Mouse (Mus musculus): ENCODE data around the gene Pced1b.

Pced1b gene

GRCm38 (mm10) chr15:97404483-97404882 lies 157.6 kb downstream of the Pced1b start:
- Histone ChIP-seq H3K4me3 (replicated peaks; ENCODE audit: low read length) (no peak overlapping the region), H3K4me1 (replicated peaks; ENCODE audit: low read depth, low read length) (peaks cover 42% of the 10 kb centered on the region), H3K36me3 (ENCODE audit: insufficient read depth, low read length) (no peaks in the 10 kb centered on the region), H3K27me3 (ENCODE audit: insufficient read depth, low read length) (no peaks in the 10 kb centered on the region), H3K9me3 (ENCODE audit: low read length) (no peaks in the 10 kb centered on the region)
- TF ChIP-seq POU5F1 (IDR thresholded peaks at IDR 0.05; ENCODE audit: borderline replicate concordance, low read length) (no peak), NANOG (IDR thresholded peaks at IDR 0.05; ENCODE audit: borderline replicate concordance, low read length) (no peak), CTCF (conservative IDR thresholded peaks at IDR 0.05; ENCODE audit: low read length) (no peak)

DNA sequence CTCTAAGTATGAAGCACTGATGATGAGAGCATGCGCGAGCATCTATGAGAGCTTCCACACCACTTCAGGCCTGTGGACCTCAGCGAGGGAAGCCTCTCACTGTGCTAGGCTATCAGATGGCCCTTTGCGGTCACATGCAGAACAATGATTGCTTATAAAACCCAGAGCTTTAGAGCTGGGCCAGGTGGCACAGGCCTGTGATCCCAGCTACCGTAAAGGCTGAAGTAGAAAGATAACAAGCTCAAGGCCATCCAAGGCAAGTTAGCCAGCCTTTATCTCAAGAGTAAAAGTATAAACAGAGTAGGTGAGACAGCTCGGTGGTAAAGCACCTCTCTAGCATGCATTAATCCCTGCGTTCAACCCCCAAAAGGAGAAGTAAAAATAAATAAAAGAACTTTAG lies 158.1 kb downstream of the Pced1b start:
- no peak overlapping the region for H3K4me3 ChIP-seq (replicated peaks; ENCODE audit: low read length)
- no peaks in the 10 kb centered on the region for H3K27me3 ChIP-seq (ENCODE audit: insufficient read depth, low read length)
- peaks cover 42% of the 10 kb centered on the region for H3K4me1 ChIP-seq (replicated peaks; ENCODE audit: low read depth, low read length)
- no peaks in the 10 kb centered on the region for H3K9me3 ChIP-seq (ENCODE audit: low read length)
- no peaks in the 10 kb centered on the region for H3K36me3 ChIP-seq (ENCODE audit: insufficient read depth, low read length)
- TF ChIP-seq POU5F1 (IDR thresholded peaks at IDR 0.05; ENCODE audit: borderline replicate concordance, low read length) (no peak), NANOG (IDR thresholded peaks at IDR 0.05; ENCODE audit: borderline replicate concordance, low read length) (no peak), CTCF (conservative IDR thresholded peaks at IDR 0.05; ENCODE audit: low read length) (no peak)

DNA sequence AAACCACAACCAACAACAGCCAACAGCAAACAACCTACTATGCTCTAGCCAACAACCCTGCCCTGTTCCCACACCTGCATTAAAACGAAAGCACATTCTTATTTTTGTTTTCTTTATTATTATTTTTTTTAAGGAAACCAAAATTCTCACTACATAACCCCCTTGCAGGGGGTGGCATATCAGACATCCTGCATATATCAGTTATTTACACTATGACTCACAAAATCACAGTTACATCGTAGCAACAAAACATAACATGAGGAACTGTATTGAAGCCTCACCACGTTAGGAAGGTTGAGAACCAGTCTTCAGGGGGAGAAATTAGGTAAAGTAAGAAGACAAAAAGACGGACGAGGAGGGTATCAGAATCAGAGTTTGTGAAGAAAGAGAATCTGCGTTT lies 159.2 kb downstream of the Pced1b start:
- no peak for TF ChIP-seq CTCF (conservative IDR thresholded peaks at IDR 0.05; ENCODE audit: low read length)
- TF ChIP-seq POU5F1 (IDR thresholded peaks at IDR 0.05; ENCODE audit: borderline replicate concordance, low read length) = no peak
- TF ChIP-seq NANOG (IDR thresholded peaks at IDR 0.05; ENCODE audit: borderline replicate concordance, low read length) = no peak
- Histone ChIP-seq H3K36me3 (ENCODE audit: insufficient read depth, low read length) (no peaks in the 10 kb centered on the region), H3K4me1 (replicated peaks; ENCODE audit: low read depth, low read length) (peaks cover 42% of the 10 kb centered on the region), H3K4me3 (replicated peaks; ENCODE audit: low read length) (no peak overlapping the region), H3K9me3 (ENCODE audit: low read length) (peaks cover 6% of the 10 kb centered on the region), H3K27me3 (ENCODE audit: insufficient read depth, low read length) (no peaks in the 10 kb centered on the region)

GRCm38 (mm10) chr15:97407496-97408454 lies 160.9 kb downstream of the Pced1b start:
- Histone ChIP-seq H3K36me3 (ENCODE audit: insufficient read depth, low read length) (no peaks in the 10 kb centered on the region), H3K9me3 (ENCODE audit: low read length) (peaks cover 21% of the 10 kb centered on the region), H3K27me3 (ENCODE audit: insufficient read depth, low read length) (no peaks in the 10 kb centered on the region), H3K4me1 (replicated peaks; ENCODE audit: low read depth, low read length) (peaks cover 33% of the 10 kb centered on the region), H3K4me3 (replicated peaks; ENCODE audit: low read length) (0 out of 2 replicates have a peak overlapping the region, but pooled peaks have one; percentile 23)
- TF ChIP-seq POU5F1 (IDR thresholded peaks at IDR 0.05; ENCODE audit: borderline replicate concordance, low read length) (no peak), NANOG (IDR thresholded peaks at IDR 0.05; ENCODE audit: borderline replicate concordance, low read length) (no peak), CTCF (conservative IDR thresholded peaks at IDR 0.05; ENCODE audit: low read length) (no peak)

DNA sequence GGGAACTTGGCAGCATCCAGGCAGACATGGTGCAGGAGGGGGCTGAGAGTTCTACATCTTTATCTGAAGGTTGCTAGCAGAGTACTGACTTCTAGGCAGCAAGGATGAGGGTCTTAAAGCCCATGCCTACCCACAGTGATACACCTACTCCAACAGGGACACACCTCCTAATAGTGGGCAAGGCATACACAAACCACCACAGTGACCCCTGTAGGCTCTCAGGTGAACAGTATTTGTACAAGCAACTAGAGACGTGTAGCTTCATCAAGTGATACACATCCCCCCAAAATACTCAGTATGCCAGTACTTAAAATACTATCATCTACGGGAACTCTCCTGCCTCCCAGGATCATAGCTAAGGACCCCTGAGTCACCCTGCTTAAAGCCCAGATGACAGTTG lies 164.2 kb downstream of the Pced1b start:
- H3K36me3 ChIP-seq (ENCODE audit: insufficient read depth, low read length) = no peaks in the 10 kb centered on the region
- peaks cover 27% of the 10 kb centered on the region for H3K4me1 ChIP-seq (replicated peaks; ENCODE audit: low read depth, low read length)
- no peak for TF ChIP-seq POU5F1 (IDR thresholded peaks at IDR 0.05; ENCODE audit: borderline replicate concordance, low read length)
- TF ChIP-seq CTCF (conservative IDR thresholded peaks at IDR 0.05; ENCODE audit: low read length) = no peak
- TF ChIP-seq NANOG (IDR thresholded peaks at IDR 0.05; ENCODE audit: borderline replicate concordance, low read length) = no peak

DNA sequence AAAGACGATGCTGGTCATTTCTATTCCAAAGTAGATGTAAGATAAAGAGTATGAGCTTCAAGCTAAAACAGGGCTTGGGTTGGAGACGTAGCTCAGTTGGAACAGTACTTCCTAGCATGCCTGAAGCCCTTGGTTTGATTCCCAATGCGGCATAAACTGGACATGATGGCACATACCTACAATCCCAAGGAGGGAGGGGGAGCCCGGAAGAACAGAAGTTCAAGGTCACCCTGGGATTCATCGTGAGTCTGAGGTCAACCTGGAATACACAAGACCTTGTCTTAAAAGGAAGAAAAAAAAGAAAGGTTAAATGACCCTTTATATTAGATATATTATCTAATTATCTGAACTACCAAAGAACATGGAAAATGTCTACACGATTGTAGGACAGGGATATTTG lies 164.8 kb downstream of the Pced1b start:
- no peak overlapping the region for H3K4me3 ChIP-seq (replicated peaks; ENCODE audit: low read length)
- peaks cover 28% of the 10 kb centered on the region for H3K9me3 ChIP-seq (ENCODE audit: low read length)
- peaks cover 28% of the 10 kb centered on the region for H3K4me1 ChIP-seq (replicated peaks; ENCODE audit: low read depth, low read length)
- no peaks in the 10 kb centered on the region for H3K36me3 ChIP-seq (ENCODE audit: insufficient read depth, low read length)
- TF ChIP-seq POU5F1 (IDR thresholded peaks at IDR 0.05; ENCODE audit: borderline replicate concordance, low read length) (no peak), NANOG (IDR thresholded peaks at IDR 0.05; ENCODE audit: borderline replicate concordance, low read length) (no peak), CTCF (conservative IDR thresholded peaks at IDR 0.05; ENCODE audit: low read length) (no peak)
- H3K27me3 ChIP-seq (ENCODE audit: insufficient read depth, low read length) = no peaks in the 10 kb centered on the region

More for the DNA sequence above, 164.2 kb downstream of the Pced1b start:
- Histone ChIP-seq H3K9me3 (ENCODE audit: low read length) (peaks cover 28% of the 10 kb centered on the region), H3K4me3 (replicated peaks; ENCODE audit: low read length) (no peak overlapping the region), H3K27me3 (ENCODE audit: insufficient read depth, low read length) (no peaks in the 10 kb centered on the region)

DNA sequence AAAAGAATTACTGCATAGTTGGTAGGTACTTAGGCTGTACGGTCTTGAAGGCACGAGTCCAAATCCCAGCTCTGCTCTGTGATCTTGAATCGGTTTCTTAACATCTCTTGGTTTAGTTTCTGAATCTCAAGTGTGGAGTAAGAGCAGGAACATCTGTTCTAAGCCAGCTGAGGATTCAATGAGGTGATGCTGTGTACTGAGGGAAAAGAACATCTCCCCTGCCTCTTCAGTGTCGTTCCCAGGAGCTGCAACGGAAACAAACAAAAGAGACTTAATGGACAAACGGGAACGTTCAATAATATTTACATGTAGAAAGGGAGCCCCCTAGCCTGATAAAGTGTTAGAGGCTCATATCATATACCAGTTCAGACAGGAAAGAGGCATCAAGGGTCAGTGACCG lies 165.4 kb downstream of the Pced1b start:
- H3K36me3 ChIP-seq (ENCODE audit: insufficient read depth, low read length) = no peaks in the 10 kb centered on the region
- H3K27me3 ChIP-seq (ENCODE audit: insufficient read depth, low read length) = no peaks in the 10 kb centered on the region
- no peak overlapping the region for H3K4me3 ChIP-seq (replicated peaks; ENCODE audit: low read length)
- peaks cover 28% of the 10 kb centered on the region for H3K9me3 ChIP-seq (ENCODE audit: low read length)
- TF ChIP-seq CTCF (conservative IDR thresholded peaks at IDR 0.05; ENCODE audit: low read length) = no peak
- TF ChIP-seq POU5F1 (IDR thresholded peaks at IDR 0.05; ENCODE audit: borderline replicate concordance, low read length) = no peak
- no peak for TF ChIP-seq NANOG (IDR thresholded peaks at IDR 0.05; ENCODE audit: borderline replicate concordance, low read length)
- peaks cover 24% of the 10 kb centered on the region for H3K4me1 ChIP-seq (replicated peaks; ENCODE audit: low read depth, low read length)

GRCm38 (mm10) chr15:97412861-97413260 lies 166.0 kb downstream of the Pced1b start:
- Histone ChIP-seq H3K9me3 (ENCODE audit: low read length) (peaks cover 28% of the 10 kb centered on the region), H3K36me3 (ENCODE audit: insufficient read depth, low read length) (no peaks in the 10 kb centered on the region), H3K4me3 (replicated peaks; ENCODE audit: low read length) (no peak overlapping the region), H3K4me1 (replicated peaks; ENCODE audit: low read depth, low read length) (peaks cover 18% of the 10 kb centered on the region), H3K27me3 (ENCODE audit: insufficient read depth, low read length) (no peaks in the 10 kb centered on the region)
- no peak for TF ChIP-seq POU5F1 (IDR thresholded peaks at IDR 0.05; ENCODE audit: borderline replicate concordance, low read length)
- no peak for TF ChIP-seq CTCF (conservative IDR thresholded peaks at IDR 0.05; ENCODE audit: low read length)
- TF ChIP-seq NANOG (IDR thresholded peaks at IDR 0.05; ENCODE audit: borderline replicate concordance, low read length) = no peak
